Mouse (Mus musculus) neural tube, embryonic 11.5 days (tissue): ENCODE results near the gene Slc4a2. TPM values are rescaled to one million over a fixed set of nuclear protein-coding genes. Genes with fewer than 3 reads are reported as not detected.

Source experiments
- ATAC-seq: fragments of 200-750 bp; cut with Nextera tagmentation; 2 replicates; pipeline ENCODE4 v1.8.0; 2017; ENCODE audit warnings: moderate number of reproducible peaks, mild to moderate bottlenecking, moderate TSS enrichment, moderate library complexity; ENCODE audit not compliant: insufficient read depth, low FRiP score, low TSS enrichment
- DNase-seq: peaks from one replicate; pipeline ENCODE4 v3.0.0-alpha.2; 2015; ENCODE audit warnings: low spot score
- H3K27ac ChIP-seq: fragments of 300-500 bp; sonication (generic); 2 replicates; pipeline ENCODE4 v1.5.1; 2014; ENCODE audit warnings: low read depth, mild to moderate bottlenecking, low read length
- H3K27me3 ChIP-seq: fragments of 300-500 bp; sonication (generic); 2 replicates; pipeline ENCODE4 v1.6.1; 2014; ENCODE audit warnings: mild to moderate bottlenecking, low read length, mixed read lengths; ENCODE audit not compliant: control insufficient read depth, insufficient read depth
- H3K36me3 ChIP-seq: fragments of 300-500 bp; sonication (generic); 2 replicates; pipeline ENCODE4 v1.6.1; 2014; ENCODE audit warnings: mild to moderate bottlenecking, low read length, moderate library complexity, mixed read lengths; ENCODE audit not compliant: control insufficient read depth, insufficient read depth
- H3K4me1 ChIP-seq: fragments of 300-500 bp; sonication (generic); 2 replicates; pipeline ENCODE4 v1.6.1; 2014; ENCODE audit warnings: low read length, mixed read lengths; ENCODE audit not compliant: control insufficient read depth, insufficient read depth
- H3K4me2 ChIP-seq: fragments of 300-500 bp; sonication (generic); 2 replicates; pipeline ENCODE4 v1.6.1; 2014; ENCODE audit warnings: low read depth, mild to moderate bottlenecking, moderate library complexity
- H3K4me3 ChIP-seq: fragments of 300-500 bp; sonication (generic); 2 replicates; pipeline ENCODE4 v1.5.1; 2014; ENCODE audit warnings: low read depth, low read length
- H3K9ac ChIP-seq: fragments of 300-500 bp; sonication (generic); 2 replicates; pipeline ENCODE4 v1.6.1; 2014; ENCODE audit warnings: mild to moderate bottlenecking, low read length
- H3K9me3 ChIP-seq: fragments of 300-500 bp; sonication (generic); 2 replicates; pipeline ENCODE4 v1.6.1; 2016; ENCODE audit warnings: low read length; ENCODE audit not compliant: control insufficient read depth
- WGBS: fragments of 180-500 bp; shearing (Covaris S2); extraction: QIAGEN DNeasy Blood & Tissue Kit; methylation state at CpG from one replicate; pipeline ENCODE4 v1.1.7; 2014; 5-methylcytosine and 5-hydroxymethylcytosine counted together
- polyA plus RNA-seq: library from polyadenylated mRNA; unstranded; fragments of >200 nt; fragmentation: Nextera tagmentation; extraction: Ambion mirVana; gene quantifications from 2 replicates; pipeline ENCODE4 v1.2.1, GENCODE M21; 2014

Gene Slc4a2
- polyA plus RNA-seq, 1 experiment from 2014 or later: 18.1 TPM

GRCm38 (mm10) chr5:24426556-24427284, 3.1 kb downstream of the Slc4a2 start:
- H3K27ac ChIP-seq: no peak overlapping the region
- peaks cover 5% of the 10 kb centered on the region for H3K36me3 ChIP-seq
- DNase-seq (no peak), ATAC-seq (no peak)
- no peaks in the 10 kb centered on the region for H3K27me3 ChIP-seq
- H3K4me2 ChIP-seq: peak overlapping the region; percentile 78
- peaks cover 36% of the 10 kb centered on the region for H3K4me1 ChIP-seq
- no peaks in the 10 kb centered on the region for H3K9me3 ChIP-seq
- peak overlapping the region; percentile 6; the same call in 1 of the 2 replicates for H3K4me3 ChIP-seq
- H3K9ac ChIP-seq: peak overlapping the region; percentile 26; the same call in 1 of the 2 replicates
- 10% methylated on average over 9 of the region's 9 CpGs for WGBS

GRCm38 (mm10) chr5:24427285-24427633, 3.6 kb downstream of the Slc4a2 start:
- Histone ChIP-seq H3K9me3 (no peaks in the 10 kb centered on the region), H3K4me3 (no peak overlapping the region), H3K27me3 (no peaks in the 10 kb centered on the region), H3K27ac (no peak overlapping the region), H3K36me3 (peaks cover 6% of the 10 kb centered on the region), H3K9ac (no peak overlapping the region; the same call in 1 of the 2 replicates), H3K4me1 (peaks cover 34% of the 10 kb centered on the region), H3K4me2 (peak overlapping the region; percentile 78; the same call in 1 of the 2 replicates)
- DNase-seq (no peak), ATAC-seq (no peak)
- WGBS: 16% methylated on average over 12 of the region's 12 CpGs

- WGBS: 2% methylated on average over 15 of the region's 15 CpGs
- H3K27me3 ChIP-seq: no peaks in the 10 kb centered on the region
- peaks cover 28% of the 10 kb centered on the region for H3K4me1 ChIP-seq
- peak overlapping the region; percentile 19 for H3K4me2 ChIP-seq
- no peak overlapping the region for H3K27ac ChIP-seq
- DNase-seq (peak; percentile 44), ATAC-seq (no peak)
- no peaks in the 10 kb centered on the region for H3K9me3 ChIP-seq
- peaks cover 6% of the 10 kb centered on the region for H3K36me3 ChIP-seq
- no peak overlapping the region for H3K4me3 ChIP-seq
- H3K9ac ChIP-seq: peak overlapping the region; percentile 10; the same call in 1 of the 2 replicates
Observed at GRCm38 (mm10) chr5:24427981-24428402, 4.4 kb downstream of the Slc4a2 start.

GRCm38 (mm10) chr5:24428596-24428995, 5.0 kb downstream of the Slc4a2 start:
- Histone ChIP-seq H3K9ac (peak overlapping the region; percentile 10; the same call in 1 of the 2 replicates), H3K27me3 (no peaks in the 10 kb centered on the region), H3K27ac (no peak overlapping the region), H3K36me3 (peaks cover 6% of the 10 kb centered on the region), H3K4me1 (peaks cover 28% of the 10 kb centered on the region), H3K4me3 (no peak overlapping the region), H3K9me3 (no peaks in the 10 kb centered on the region), H3K4me2 (no peak overlapping the region)
- DNase-seq (no peak), ATAC-seq (no peak)
- 7% methylated on average over 9 of the region's 9 CpGs for WGBS

- 88% methylated on average over 8 of the region's 8 CpGs for WGBS
- no peak for DNase-seq
- no peak overlapping the region for H3K4me2 ChIP-seq
- H3K9ac ChIP-seq: no peak overlapping the region
- H3K27me3 ChIP-seq: no peaks in the 10 kb centered on the region
- peaks cover 11% of the 10 kb centered on the region for H3K36me3 ChIP-seq
- H3K4me1 ChIP-seq: no peaks in the 10 kb centered on the region
- ATAC-seq: no peak
- no peak overlapping the region for H3K4me3 ChIP-seq
- no peak overlapping the region for H3K27ac ChIP-seq
- no peaks in the 10 kb centered on the region for H3K9me3 ChIP-seq
Observed at GRCm38 (mm10) chr5:24433993-24434392, 10.4 kb downstream of the Slc4a2 start.

GRCm38 (mm10) chr5:24441187-24441586, 17.6 kb downstream of the Slc4a2 start:
- peaks cover 11% of the 10 kb centered on the region for H3K36me3 ChIP-seq
- WGBS: 89% methylated on average over 8 of the region's 8 CpGs

GRCm38 (mm10) chr5:24442029-24442428, 18.4 kb downstream of the Slc4a2 start:
- no peaks in the 10 kb centered on the region for H3K9me3 ChIP-seq
- no peak overlapping the region for H3K4me2 ChIP-seq
- peaks cover 13% of the 10 kb centered on the region for H3K4me1 ChIP-seq
- 88% methylated on average over 9 of the region's 9 CpGs for WGBS
- no peaks in the 10 kb centered on the region for H3K27me3 ChIP-seq
- no peak overlapping the region for H3K4me3 ChIP-seq
- no peak overlapping the region for H3K27ac ChIP-seq
- H3K36me3 ChIP-seq: peaks cover 11% of the 10 kb centered on the region
- ATAC-seq (no peak), DNase-seq (no peak)
- H3K9ac ChIP-seq: no peak overlapping the region

More at GRCm38 (mm10) chr5:24441187-24441586, 17.6 kb downstream of the Slc4a2 start:
- H3K4me1 ChIP-seq: peaks cover 13% of the 10 kb centered on the region
- H3K27me3 ChIP-seq: no peaks in the 10 kb centered on the region
- no peak overlapping the region for H3K9ac ChIP-seq
- H3K9me3 ChIP-seq: no peaks in the 10 kb centered on the region
- no peak overlapping the region for H3K4me2 ChIP-seq
- DNase-seq (no peak), ATAC-seq (no peak)
- no peak overlapping the region for H3K4me3 ChIP-seq
- no peak overlapping the region for H3K27ac ChIP-seq

GRCm38 (mm10) chr5:24443204-24443603, 19.6 kb downstream of the Slc4a2 start:
- ATAC-seq (no peak), DNase-seq (no peak)
- Histone ChIP-seq H3K9ac (no peak overlapping the region), H3K27me3 (no peaks in the 10 kb centered on the region), H3K4me1 (peaks cover 17% of the 10 kb centered on the region), H3K27ac (no peak overlapping the region), H3K4me2 (no peak overlapping the region), H3K36me3 (peaks cover 11% of the 10 kb centered on the region), H3K9me3 (no peaks in the 10 kb centered on the region), H3K4me3 (no peak overlapping the region)
- WGBS: 93% methylated on average over 7 of the region's 7 CpGs

- Histone ChIP-seq H3K27ac (no peak overlapping the region), H3K36me3 (peaks cover 9% of the 10 kb centered on the region; the same call in 1 of the 2 replicates), H3K4me2 (peak overlapping the region; percentile 90), H3K4me1 (peaks cover 17% of the 10 kb centered on the region), H3K9ac (peak overlapping the region; percentile 95; the same call in 1 of the 2 replicates), H3K27me3 (no peaks in the 10 kb centered on the region), H3K9me3 (no peaks in the 10 kb centered on the region), H3K4me3 (peak overlapping the region; percentile 96; the same call in 1 of the 2 replicates)
- 89% methylated on average over 12 of the region's 12 CpGs for WGBS
- DNase-seq: no peak
- ATAC-seq: no peak
Observed at GRCm38 (mm10) chr5:24443927-24444326, 20.3 kb downstream of the Slc4a2 start.
